Mouse (Mus musculus) lung, adult 2 months (tissue): ENCODE results near the gene Ly6g5c. TPM values are rescaled to one million over a fixed set of nuclear protein-coding genes. Genes with fewer than 3 reads are reported as not detected.
"Not testable (repeated sequence)": the region's sequence is repeated elsewhere in the genome, so short reads cannot be mapped to it uniquely, and the experiment has no call there.

Experiments used
- DNase-seq: peaks from one replicate; pipeline ENCODE4 v3.0.0; 2022
- H3K4me1 ChIP-seq: fragments of 200-500 bp; 2 replicates; pipeline ENCODE4 v1.6.1; 2011; ENCODE audit warnings: low read length; ENCODE audit not compliant: control insufficient read depth, insufficient read depth
- H3K4me3 ChIP-seq: fragments of 200-500 bp; replicated peaks from 2 replicates; pipeline ENCODE3; 2011; ENCODE audit warnings: low read depth, mild to moderate bottlenecking, control low read depth, low read length; ENCODE audit errors: extremely low read depth
- CTCF ChIP-seq: fragments of 200-500 bp; IDR thresholded peaks from 2 replicates; pipeline ENCODE4 v1.5.1; 2011; ENCODE audit warnings: mild to moderate bottlenecking, low read length, control low read depth; ENCODE audit not compliant: insufficient read depth
- POLR2A ChIP-seq: fragments of 200-500 bp; IDR thresholded peaks from 2 replicates; pipeline ENCODE4 v1.6.1; 2011; ENCODE audit warnings: low read depth, mild to moderate bottlenecking, control low read depth, low read length, borderline replicate concordance; ENCODE audit errors: extremely low read depth
- WGBS: fragments of 180-500 bp; shearing (Covaris S2); methylation state at CpG from one replicate; pipeline ENCODE4 v1.1.7; 2018; 5-methylcytosine and 5-hydroxymethylcytosine counted together
- polyA plus RNA-seq: library from polyadenylated mRNA; depleted of rRNA; stranded (reverse); fragments of >200 nt; gene quantifications from 2 replicates; pipeline ENCODE4 v1.2.3, GENCODE M21; 2012

The Ly6g5c gene
- polyA plus RNA-seq, 1 experiment, result not detected

GRCm38 (mm10) chr17:35104754-35105153, 3.3 kb upstream of the Ly6g5c start:
- WGBS, result 74% methylated on average over 6 of the region's 6 CpGs

GRCm38 (mm10) chr17:35105740-35106389, 2.2 kb upstream of the Ly6g5c start:
- H3K4me1 ChIP-seq, result no peaks in the 10 kb centered on the region
- WGBS, result 30% methylated on average over 13 of the region's 13 CpGs
- no peak for DNase-seq
- TF ChIP-seq CTCF (peak; percentile 66; the same call in 1 of the 2 replicates), POLR2A (no peak)
- no peak overlapping the region for H3K4me3 ChIP-seq

More at GRCm38 (mm10) chr17:35104754-35105153, 3.3 kb upstream of the Ly6g5c start:
- Histone ChIP-seq H3K4me1 (no peaks in the 10 kb centered on the region), H3K4me3 (no peak overlapping the region)
- TF ChIP-seq CTCF, result no peak
- no peak for TF ChIP-seq POLR2A
- DNase-seq, result no peak

- TF ChIP-seq POLR2A, result no peak
- no peak for DNase-seq
- no peaks in the 10 kb centered on the region for H3K4me1 ChIP-seq
- 66% methylated on average over 3 of the region's 3 CpGs for WGBS
- no peak overlapping the region for H3K4me3 ChIP-seq
These were observed 1.6 kb upstream of the Ly6g5c start for GRCm38 (mm10) chr17:35106522-35106921.

GRCm38 (mm10) chr17:35111774-35112173, 3.7 kb downstream of the Ly6g5c start:
- no peak for DNase-seq
- Histone ChIP-seq H3K4me3 (peak overlapping the region; percentile 36), H3K4me1 (no peaks in the 10 kb centered on the region)
- TF ChIP-seq POLR2A, result no peak
- no peak for TF ChIP-seq CTCF
- 50% methylated on average over 9 of the region's 9 CpGs for WGBS

- TF ChIP-seq CTCF (peak; percentile 44), POLR2A (no peak)
- no peak for DNase-seq
- H3K4me1 ChIP-seq, result peaks cover 3% of the 10 kb centered on the region; the same call in 1 of the 2 replicates
- 81% methylated on average over 8 of the region's 8 CpGs for WGBS
- no peak within 1 kb of the TSS for H3K4me3 ChIP-seq
These were observed 7.3 kb downstream of the Ly6g5c start, which contains the start of gene Ly6g5b for GRCm38 (mm10) chr17:35115046-35116019. Gene Ly6g5b, minus strand, starts transcription at chr17:35115428.

GRCm38 (mm10) chr17:35120745-35121142, 12.7 kb downstream of the Ly6g5c start:
- DNase-seq, result no peak
- under 1% methylated on average over 33 of the region's 33 CpGs for WGBS
- Histone ChIP-seq H3K4me1 (peaks cover 9% of the 10 kb centered on the region), H3K4me3 (peak overlapping the region; percentile 87)
- TF ChIP-seq POLR2A (no peak), CTCF (no peak)

- WGBS, result under 1% methylated on average over 50 of the region's 50 CpGs
- peak; percentile 97 for DNase-seq
- Histone ChIP-seq H3K4me3 (peak within 1 kb of the TSS; percentile 95), H3K4me1 (peaks cover 9% of the 10 kb centered on the region)
- no peak for TF ChIP-seq CTCF
- TF ChIP-seq POLR2A, result peak; percentile 81
These were observed 13.2 kb downstream of the Ly6g5c start, which contains the start of gene Gpank1 for GRCm38 (mm10) chr17:35121143-35121799. Gene Gpank1, plus strand, starts transcription at chr17:35121455.

- 0% methylated on average over 19 of the region's 19 CpGs for WGBS
- Histone ChIP-seq H3K4me3 (peak within 1 kb of the TSS; percentile 95), H3K4me1 (peaks cover 11% of the 10 kb centered on the region)
- TF ChIP-seq POLR2A (no peak), CTCF (0 out of 2 replicates have a peak, but pooled peaks have one; percentile 4)
- peak; percentile 34 for DNase-seq
These were observed 13.8 kb downstream of the Ly6g5c start, which contains the start of gene Csnk2b for GRCm38 (mm10) chr17:35121871-35122303. Gene Csnk2b, minus strand, starts transcription at chr17:35122053.

- not testable (repeated sequence) for DNase-seq, H3K4me3 ChIP-seq
- peaks cover 20% of the 10 kb centered on the region for H3K4me1 ChIP-seq
- WGBS, result 91% methylated on average over 9 of the region's 9 CpGs
These were observed 15.2 kb downstream of the Ly6g5c start for GRCm38 (mm10) chr17:35123287-35123686.

- DNase-seq, H3K4me3 ChIP-seq: not testable (repeated sequence)
- 88% methylated on average over 12 of the region's 12 CpGs for WGBS
- H3K4me1 ChIP-seq, result peaks cover 20% of the 10 kb centered on the region
These were observed 16.3 kb downstream of the Ly6g5c start for GRCm38 (mm10) chr17:35124261-35124896.
